Mouse (Mus musculus) embryonic stem cell, embryonic (primary cell): Measurements from ENCODE around the gene Hivep3.

Experiments
- CTCF ChIA-PET, 4 experiments: fragments of 300-600 bp in 2 of 4; fragments of 350-600 bp in 2 of 4; sonication (Branson Sonifier 250); formaldehyde crosslinking; loops; one replicate each; lab custom pipeline; 2022; ENCODE audit warnings: inconsistent platforms in 2 of 4; lab: Charles Lee
- POLR2A ChIA-PET, 4 experiments: fragments of 300-600 bp in 2 of 4; fragments of 350-600 bp in 2 of 4; sonication (Branson Sonifier 250); formaldehyde crosslinking; loops; one replicate each; lab custom pipeline; 2022; ENCODE audit warnings: antibody characterized with exemption in 4 of 4, inconsistent platforms in 1 of 4; lab: Charles Lee

The Hivep3 gene

DNA sequence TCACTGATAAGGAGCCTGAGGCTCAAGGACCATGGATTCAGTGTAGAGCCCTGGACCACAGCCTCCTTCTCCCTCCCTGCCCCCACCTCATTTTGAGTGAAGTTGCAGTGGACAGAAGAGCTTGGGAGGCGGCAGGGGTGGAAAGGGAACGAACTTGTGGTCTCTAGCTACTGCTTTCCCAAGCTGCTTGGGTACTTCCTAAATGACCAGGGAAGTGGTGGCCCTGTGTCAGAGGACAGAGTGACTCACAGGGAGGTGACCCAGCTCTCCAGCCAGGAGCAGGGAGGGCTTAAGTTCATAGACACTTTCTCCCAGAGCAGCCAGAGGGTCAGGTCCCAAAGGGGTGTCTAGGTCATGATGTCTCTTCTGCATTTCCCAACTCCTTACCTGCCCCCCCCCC, 178.6 kb downstream of the Hivep3 start:
- CTCF ChIA-PET: interaction anchor here in 1 of 4 experiments (0.6 kb wide), 1 partner anchor 383 kb away, joined by 3 read pairs; no protein-coding TSS in a partner anchor
- POLR2A ChIA-PET: interaction anchor here in 1 of 4 experiments (0.6 kb wide), 1 partner anchor 28 kb away, joined by 3 read pairs; no protein-coding TSS in a partner anchor

DNA sequence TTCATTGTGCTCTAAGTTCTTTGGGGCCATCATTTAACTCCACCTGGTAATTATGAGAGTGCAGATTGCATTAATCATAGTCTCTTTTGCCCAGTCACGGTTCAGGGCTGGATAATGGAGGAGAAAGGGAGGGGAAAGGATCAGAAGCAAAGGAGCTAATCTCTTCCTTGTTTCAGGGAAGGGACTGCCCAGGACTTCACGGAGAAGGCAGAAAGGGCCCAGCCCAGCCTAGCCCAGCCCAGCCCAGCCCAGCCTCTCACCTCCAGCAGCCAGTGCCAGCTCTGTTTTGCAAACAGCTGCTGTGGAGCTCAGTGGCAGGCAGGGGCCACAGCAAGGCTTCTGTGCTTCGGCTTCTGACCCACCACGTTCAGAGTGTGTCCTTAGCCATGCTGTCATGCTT, 180.6 kb downstream of the Hivep3 start:
- POLR2A ChIA-PET: interaction anchor here in 1 of 4 experiments (0.6 kb wide), 1 partner anchor 667 kb away, joined by 5 read pairs; no protein-coding TSS in a partner anchor
- CTCF ChIA-PET: interaction anchor here in 2 of 4 experiments (0.8 to 1.0 kb wide), 3 partner anchors 9 to 191 kb away, joined by 3 to 4 read pairs (median 3); no protein-coding TSS in a partner anchor

DNA sequence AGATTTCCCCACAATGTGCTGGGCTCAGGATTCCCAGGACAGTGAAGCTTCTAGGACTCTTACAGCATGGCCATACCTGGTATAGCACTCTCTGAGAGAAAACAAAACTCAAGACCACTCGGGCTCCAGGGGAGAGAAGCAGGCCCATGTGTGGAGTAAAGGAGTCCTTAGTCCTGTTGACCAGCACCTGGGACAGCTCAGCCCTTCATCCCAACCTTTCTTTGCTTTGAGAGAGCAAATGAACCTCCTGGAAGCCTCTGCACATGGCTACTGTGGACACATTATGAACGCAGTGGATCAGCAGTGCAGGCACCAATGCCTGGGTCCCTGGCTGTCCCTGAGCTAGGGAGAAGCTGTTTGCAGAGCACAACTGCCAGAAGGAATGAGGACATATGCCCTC, 181.5 kb downstream of the Hivep3 start:
- ChIA-PET POLR2A (interaction anchor here in 2 of 4 experiments (0.6 kb wide), 2 partner anchors 668 to 880 kb away, joined by 5 read pairs; no protein-coding TSS in a partner anchor), CTCF (interaction anchor here in 2 of 4 experiments (0.7 to 0.9 kb wide), 3 partner anchors 8 to 190 kb away, joined by 3 to 5 read pairs (median 4); no protein-coding TSS in a partner anchor)

DNA sequence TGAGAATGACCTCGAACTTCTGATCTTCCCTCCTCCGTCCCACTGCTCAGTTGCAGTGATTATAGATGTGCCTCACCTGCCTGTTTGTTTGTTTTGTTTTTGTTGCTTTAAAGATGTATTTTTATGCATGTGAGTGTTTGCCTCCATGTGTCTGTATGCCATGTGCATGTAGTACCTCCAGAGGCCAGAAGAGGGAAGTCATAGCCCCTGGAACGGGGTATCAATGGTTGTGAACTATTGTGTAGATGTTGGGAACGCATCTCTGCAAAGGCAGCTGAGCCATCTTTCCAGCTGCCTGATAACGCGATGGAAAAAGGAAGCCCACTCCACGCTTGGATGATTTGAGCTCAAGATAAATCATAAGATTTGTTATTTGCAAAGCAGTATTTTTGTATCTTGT, 183.9 kb downstream of the Hivep3 start:
- ChIA-PET POLR2A (no interaction called here), CTCF (interaction anchor here in 3 of 4 experiments (0.8 to 1.7 kb wide), 3 partner anchors 187 to 465 kb away, joined by 3 to 6 read pairs (median 4); no protein-coding TSS in a partner anchor)

- POLR2A ChIA-PET: no interaction called here
These were observed 185.8 kb downstream of the Hivep3 start for GRCm38 (mm10) chr4:119919349-119919748.

GRCm38 (mm10) chr4:119921022-119921717, 187.6 kb downstream of the Hivep3 start:
- ChIA-PET POLR2A (no interaction called here), CTCF (interaction anchor here in 2 of 4 experiments (1.0 to 2.0 kb wide), 3 partner anchors 83 to 208 kb away, joined by 3 to 7 read pairs (median 4); no protein-coding TSS in a partner anchor)

More at GRCm38 (mm10) chr4:119919349-119919748, 185.8 kb downstream of the Hivep3 start:
- CTCF ChIA-PET: interaction anchor here in 1 of 4 experiments (0.6 kb wide), 2 partner anchors 73 to 106 kb away, joined by 3 read pairs; no protein-coding TSS in a partner anchor

DNA sequence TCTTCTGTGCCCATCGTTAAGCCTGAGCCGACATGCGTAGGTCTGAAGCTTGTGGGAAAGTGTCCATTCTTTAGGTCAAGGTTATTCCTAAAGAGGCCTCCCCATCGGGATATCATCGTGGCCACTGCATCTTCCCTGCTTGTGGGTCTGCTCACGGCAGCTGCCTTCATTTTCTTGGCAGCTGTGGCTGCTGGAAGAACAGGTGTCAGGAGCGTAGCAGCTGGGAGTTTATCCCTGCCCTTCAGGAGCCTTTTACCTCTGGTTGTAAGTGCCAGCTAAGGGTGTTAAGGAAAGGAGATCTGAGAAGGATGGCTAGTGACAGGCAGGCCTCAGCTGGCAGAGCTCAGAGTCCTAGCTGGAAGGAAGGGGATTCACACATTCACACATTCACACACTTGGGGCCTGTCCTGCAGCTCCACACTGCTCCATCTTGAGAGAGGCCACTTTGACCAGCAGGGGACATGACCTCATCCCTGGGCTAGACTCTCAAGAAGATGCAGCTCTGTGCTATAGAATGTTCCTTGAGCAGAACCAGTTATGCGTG, 188.2 kb downstream of the Hivep3 start:
- CTCF ChIA-PET: interaction anchor here (0.6 to 2.2 kb wide), 6 partner anchors 82 to 454 kb away, joined by 3 to 13 read pairs (median 6); no protein-coding TSS in a partner anchor

GRCm38 (mm10) chr4:119922945-119923344, 189.4 kb downstream of the Hivep3 start:
- ChIA-PET CTCF (interaction anchor here in 2 of 4 experiments (0.7 to 2.2 kb wide), 5 partner anchors 8 to 207 kb away, joined by 3 to 13 read pairs (median 4); no protein-coding TSS in a partner anchor), POLR2A (no interaction called here)

More for the DNA sequence above, 188.2 kb downstream of the Hivep3 start:
- POLR2A ChIA-PET: no interaction called here

- ChIA-PET POLR2A (no interaction called here), CTCF (interaction anchor here in 2 of 4 experiments (0.7 to 2.2 kb wide), 5 partner anchors 9 to 181 kb away, joined by 3 to 13 read pairs (median 3); no protein-coding TSS in a partner anchor)
These were observed 189.8 kb downstream of the Hivep3 start for GRCm38 (mm10) chr4:119923410-119923809.

DNA sequence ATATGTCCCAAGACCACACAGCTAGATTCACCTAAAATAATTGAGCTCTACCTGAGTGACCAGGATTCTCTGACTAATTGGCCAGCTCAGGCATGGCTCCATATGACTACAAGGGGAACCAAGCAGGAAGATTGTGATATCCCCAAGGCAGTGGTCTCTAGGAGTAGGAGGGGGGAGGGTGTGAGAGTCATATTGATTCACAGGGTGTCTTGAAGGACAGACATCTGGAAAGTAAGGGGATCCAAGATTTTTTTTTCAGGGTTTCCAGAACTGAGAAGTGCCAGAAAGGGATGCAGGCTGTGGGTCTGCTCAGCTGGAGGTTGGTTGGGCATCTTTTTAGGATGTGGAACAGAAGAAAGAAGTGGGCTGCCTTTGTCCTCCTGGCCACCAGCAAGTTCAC, 191.5 kb downstream of the Hivep3 start:
- ChIA-PET CTCF (no interaction called here), POLR2A (no interaction called here)

DNA sequence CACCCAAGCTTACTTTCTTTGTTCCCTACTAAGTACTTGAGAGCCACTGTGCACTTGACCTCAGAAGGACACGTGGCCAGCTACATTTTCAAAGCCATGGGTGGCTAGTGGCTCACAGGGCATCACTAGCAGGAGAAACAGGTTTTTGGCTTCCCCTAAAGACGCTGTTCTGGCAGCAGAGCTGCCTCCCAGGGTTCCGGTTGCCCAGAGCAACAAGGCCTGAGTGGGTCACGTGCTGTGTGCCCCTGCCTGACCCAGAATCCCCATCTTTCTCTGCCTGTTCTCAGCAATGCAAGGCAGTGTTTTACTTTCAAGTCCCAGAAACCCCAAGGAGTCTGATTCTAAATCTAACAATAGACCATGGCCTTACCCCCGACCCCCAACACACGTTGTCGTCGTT, 198.3 kb downstream of the Hivep3 start:
- ChIA-PET POLR2A (interaction anchor here in 1 of 4 experiments (0.9 kb wide), 1 partner anchor 585 kb away, joined by 3 read pairs; no protein-coding TSS in a partner anchor), CTCF (no interaction called here)

GRCm38 (mm10) chr4:119932549-119933257, 199.1 kb downstream of the Hivep3 start:
- CTCF ChIA-PET: no interaction called here
- POLR2A ChIA-PET: interaction anchor here in 1 of 4 experiments (0.6 kb wide), 2 partner anchors 65 to 94 kb away, joined by 3 to 4 read pairs; no protein-coding TSS in a partner anchor

GRCm38 (mm10) chr4:119934901-119935300, 201.3 kb downstream of the Hivep3 start:
- POLR2A ChIA-PET: no interaction called here
- CTCF ChIA-PET: no interaction called here

DNA sequence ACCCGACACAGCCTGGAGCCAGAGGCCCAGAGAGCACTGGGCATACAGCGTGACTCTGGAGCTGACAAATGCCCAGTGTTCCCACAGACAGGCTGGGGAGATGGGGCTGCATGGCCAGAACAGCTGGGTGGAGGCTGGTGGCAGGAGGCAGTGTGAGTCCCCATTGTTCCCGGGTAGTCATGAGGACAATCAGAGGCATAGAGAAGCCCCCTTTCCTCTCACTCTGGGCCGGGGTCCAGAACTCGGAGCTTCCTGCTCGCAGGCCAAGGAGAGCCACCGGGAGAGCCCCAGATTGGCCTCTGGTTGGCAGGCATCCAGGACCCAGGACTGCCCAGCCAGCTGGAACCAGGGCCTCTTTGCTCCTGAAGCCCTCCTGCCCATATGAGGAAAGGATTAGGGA, 204.3 kb downstream of the Hivep3 start:
- CTCF ChIA-PET: no interaction called here
- POLR2A ChIA-PET: no interaction called here

DNA sequence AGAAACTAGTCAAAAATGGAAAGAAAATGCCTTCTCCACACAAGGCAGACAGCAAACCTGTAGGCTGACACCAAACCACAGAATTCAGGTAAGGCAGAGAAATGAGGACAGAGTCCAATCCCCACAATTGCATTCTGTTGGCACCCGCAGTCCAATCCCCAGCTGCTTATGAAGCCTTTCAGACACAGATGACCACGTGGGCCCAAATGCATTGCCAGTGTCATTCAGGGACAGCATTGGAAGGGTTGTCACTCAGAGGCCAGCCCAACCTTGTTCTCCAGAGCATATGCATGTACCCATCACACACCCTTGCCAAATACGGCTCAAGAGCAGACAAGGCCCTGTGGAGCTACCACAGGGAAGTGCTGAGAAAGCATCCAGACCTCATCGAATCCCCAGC, 204.9 kb downstream of the Hivep3 start:
- ChIA-PET POLR2A (no interaction called here), CTCF (no interaction called here)

GRCm38 (mm10) chr4:119939786-119940185, 206.2 kb downstream of the Hivep3 start:
- POLR2A ChIA-PET: no interaction called here
- CTCF ChIA-PET: interaction anchor here in 1 of 4 experiments (1.0 kb wide), 1 partner anchor 165 kb away, joined by 3 read pairs; no protein-coding TSS in a partner anchor

- POLR2A ChIA-PET: interaction anchor here in 1 of 4 experiments (1.2 kb wide), 1 partner anchor 14 kb away, joined by 3 read pairs; no protein-coding TSS in a partner anchor
- CTCF ChIA-PET: interaction anchor here in 1 of 4 experiments (1.6 kb wide), 1 partner anchor 23 kb away, joined by 4 read pairs; no protein-coding TSS in a partner anchor
These were observed 212.8 kb downstream of the Hivep3 start for GRCm38 (mm10) chr4:119946224-119946887.
